Mouse (Mus musculus) heart, adult 2 months (tissue): ENCODE results near the gene Psmd9.

Source experiments
- CTCF ChIP-seq: fragments of 200-600 bp; IDR thresholded peaks from 2 replicates; pipeline ENCODE4 v1.8.1; 2022; ENCODE audit warnings: antibody characterized with exemption, mild to moderate bottlenecking, moderate library complexity
- EP300 ChIP-seq: fragments of 200-500 bp; IDR thresholded peaks from 2 replicates; pipeline ENCODE4 v1.6.1; 2011; ENCODE audit warnings: low read depth, low read length, control low read depth; ENCODE audit not compliant: insufficient read depth
- POLR2A ChIP-seq: fragments of 200-500 bp; IDR thresholded peaks from 2 replicates; pipeline ENCODE4 v1.6.1; 2011; ENCODE audit warnings: mild to moderate bottlenecking, low read depth, low read length, control low read depth; ENCODE audit not compliant: insufficient read depth

DNA sequence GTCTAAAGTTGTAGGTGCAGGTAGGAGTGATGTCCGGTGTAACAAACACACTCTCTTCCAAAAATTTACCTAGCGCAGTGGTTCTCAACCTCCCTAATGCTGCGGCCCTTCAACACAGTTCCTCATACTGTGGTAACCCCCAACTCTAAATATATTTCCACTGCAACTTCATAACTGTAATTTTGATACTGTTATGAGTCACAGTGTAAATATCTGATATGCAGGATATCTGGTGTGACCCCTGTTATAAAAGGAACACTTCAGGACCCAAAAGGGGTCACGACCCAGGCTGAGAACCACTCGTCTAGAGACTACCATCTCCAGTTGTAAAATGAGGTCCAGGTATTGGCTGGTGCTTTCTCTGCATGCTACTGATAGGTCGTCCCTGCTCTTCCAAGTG lies 44.1 kb upstream of the Psmd9 start:
- no peak for TF ChIP-seq CTCF
- TF ChIP-seq EP300, result no peak
- TF ChIP-seq POLR2A, result no peak
